ENCODE assay signal across 15 mouse cellular contexts in genomic region chr7:92322342-92323069, GRCm38 (mm10).
A peak's percentile ranks its signal among the peaks of the same experiment; 100 is the strongest.
DNase-seq lines count a peak whose midpoint lies in the region; ATAC-seq and TF ChIP-seq lines count a peak whose summit lies in the region.
"Had no signal": no experiment of that assay in that cellular context is flagged by ENCODE, and none has a peak within 500 bp of the region (broad histone marks: within the 10 kb centered on the region; RNA-seq: fewer than 3 reads in every experiment).

No protein-coding gene starts in this region.

- no peaks in the 10 kb centered on the region for H3K9me3 ChIP-seq in lung, postnatal 0 days (ENCODE audit: low read length)
- no peaks in the 10 kb centered on the region for H3K9me3 ChIP-seq in hindbrain, embryonic 12.5 days (replicated peaks)
- H3K9me3 ChIP-seq: embryonic facial prominence, embryonic 15.5 days; forebrain, embryonic 13.5 days; heart, embryonic 15.5 days; limb, embryonic 13.5 days; midbrain, embryonic 15.5 days had no signal

- TF ChIP-seq CTCF in lung, postnatal 0 days (IDR thresholded peaks at IDR 0.05), result no peak

- 52% methylated on average over 13 of the region's 13 CpGs for WGBS in lung, postnatal 0 days
- 34% methylated on average over 13 of the region's 13 CpGs for WGBS in hindbrain, embryonic 12.5 days

- no peaks in the 10 kb centered on the region for H3K27me3 ChIP-seq in lung, postnatal 0 days (replicated peaks; ENCODE audit: insufficient read depth, low read length)
- no peaks in the 10 kb centered on the region for H3K27me3 ChIP-seq in hindbrain, embryonic 12.5 days
- H3K27me3 ChIP-seq: embryonic facial prominence, embryonic 15.5 days; forebrain, embryonic 13.5 days; heart, embryonic 15.5 days; limb, embryonic 13.5 days; midbrain, embryonic 15.5 days had no signal

- ATAC-seq in lung, postnatal 0 days, result peak; percentile 90
- 0 out of 2 replicates have a peak, but pooled peaks have one; percentile 35 for ATAC-seq in hindbrain, embryonic 12.5 days (ENCODE audit: low FRiP score)
- no peak for ATAC-seq in inflammation-experienced regulatory T-cells, adult 6 months
- ATAC-seq: forebrain, embryonic 13.5 days; midbrain, embryonic 15.5 days had no signal

- no peak overlapping the region for H3K4me2 ChIP-seq in lung, postnatal 0 days (replicated peaks; ENCODE audit: low read depth, low read length)
- H3K4me2 ChIP-seq in hindbrain, embryonic 12.5 days (replicated peaks), result no peak overlapping the region
- H3K4me2 ChIP-seq: embryonic facial prominence, embryonic 15.5 days; forebrain, embryonic 13.5 days; heart, embryonic 15.5 days; limb, embryonic 13.5 days; midbrain, embryonic 15.5 days had no signal

- TF ChIP-seq EP300 in lung, postnatal 0 days (IDR thresholded peaks at IDR 0.05), result peak; percentile 35; the same call in 1 of the 2 replicates

- no peak overlapping the region for H3K27ac ChIP-seq in lung, postnatal 0 days (ENCODE audit: low read length)
- H3K27ac ChIP-seq in hindbrain, embryonic 12.5 days, result peak overlapping the region; percentile 48; the same call in 1 of the 2 replicates
- H3K27ac ChIP-seq: embryonic facial prominence, embryonic 15.5 days; forebrain, embryonic 13.5 days; heart, embryonic 15.5 days; limb, embryonic 13.5 days; midbrain, embryonic 15.5 days; stomach, postnatal 0 days had no signal

- peak; percentile 14 for DNase-seq in embryo, embryonic 11 days
- no peak for DNase-seq in embryo, embryonic 10 days (ENCODE audit: low spot score)
- peak; percentile 77 for DNase-seq in lung, postnatal 0 days (ENCODE audit: low spot score)
- no peak for DNase-seq in lung, adult 18-20 months
- DNase-seq in mesoderm, embryonic 11.5 days (ENCODE audit: low read depth, low spot score), result peak; percentile 23
- DNase-seq: cerebellum, adult 18-20 months; thymus, postnatal 25 days had no signal

- no peaks in the 10 kb centered on the region for H3K4me1 ChIP-seq in lung, postnatal 0 days (ENCODE audit: insufficient read depth, low read depth, low read length)
- H3K4me1 ChIP-seq in hindbrain, embryonic 12.5 days, result peaks cover 9% of the 10 kb centered on the region; the same call in 1 of the 2 replicates
- H3K4me1 ChIP-seq: embryonic facial prominence, embryonic 15.5 days; forebrain, embryonic 13.5 days; heart, embryonic 15.5 days had no signal

- H3K9ac ChIP-seq in lung, postnatal 0 days (replicated peaks; ENCODE audit: low read depth), result no peak overlapping the region
- H3K9ac ChIP-seq in hindbrain, embryonic 12.5 days, result no peak overlapping the region
- H3K9ac ChIP-seq: embryonic facial prominence, embryonic 15.5 days; forebrain, embryonic 13.5 days; heart, embryonic 15.5 days; limb, embryonic 13.5 days; midbrain, embryonic 15.5 days had no signal

- H3K4me3 ChIP-seq in lung, postnatal 0 days (ENCODE audit: low read depth, low read length), result no peak overlapping the region
- no peak overlapping the region for H3K4me3 ChIP-seq in hindbrain, embryonic 12.5 days
- H3K4me3 ChIP-seq: embryonic facial prominence, embryonic 15.5 days; forebrain, embryonic 13.5 days; heart, embryonic 15.5 days; limb, embryonic 13.5 days; midbrain, embryonic 15.5 days had no signal

- no peaks in the 10 kb centered on the region for H3K36me3 ChIP-seq in lung, postnatal 0 days (ENCODE audit: insufficient read depth, low read length)
- no peaks in the 10 kb centered on the region for H3K36me3 ChIP-seq in hindbrain, embryonic 12.5 days
- H3K36me3 ChIP-seq: embryonic facial prominence, embryonic 15.5 days; heart, embryonic 15.5 days; limb, embryonic 13.5 days; midbrain, embryonic 15.5 days had no signal

Comparison
In these comparisons a context has a peak if more than half of its experiments do, and no peak if none do; other contexts are left out.
1. DNase-seq: peak in embryo, embryonic 11 days (single experiment), lung, postnatal 0 days (single experiment) and mesoderm, embryonic 11.5 days (single experiment); none in embryo, embryonic 10 days (single experiment) and lung, adult 18-20 months (0 of 2).